ENCODE assay signal across 17 mouse cellular contexts in genomic region chr12:81965416-81965815, GRCm38 (mm10).
A peak's percentile ranks its signal among the peaks of the same experiment; 100 is the strongest.
DNase-seq lines count a peak whose midpoint lies in the region.
"Had no signal": no experiment of that assay in that cellular context is flagged by ENCODE, and none has a peak within 500 bp of the region (broad histone marks: within the 10 kb centered on the region; RNA-seq: fewer than 3 reads in every experiment).

No protein-coding gene starts in this region.

- no peaks in the 10 kb centered on the region for H3K79me2 ChIP-seq in macrophage (ENCODE audit: inconsistent target)

- WGBS in macrophage (ENCODE audit: missing documents): 95% methylated on average over 2 of the region's 2 CpGs

- H3K4me3 ChIP-seq in macrophage (ENCODE audit: inconsistent target): no peak overlapping the region
- H3K4me3 ChIP-seq: embryonic facial prominence, embryonic 13.5 days; forebrain, embryonic 12.5 days; gastrocnemius, adult 2 months; heart, embryonic 13.5 days; hindbrain, embryonic 15.5 days had no signal

- 0 out of 2 replicates have a peak overlapping the region, but pooled peaks have one; percentile 4 for H3K27ac ChIP-seq in macrophage
- H3K27ac ChIP-seq: embryonic facial prominence, embryonic 13.5 days; forebrain, embryonic 12.5 days; gastrocnemius, adult 2 months; heart, embryonic 13.5 days; hindbrain, embryonic 15.5 days had no signal

- H3K36me3 ChIP-seq in macrophage (ENCODE audit: inconsistent target): no peaks in the 10 kb centered on the region

- peak; percentile 29 for DNase-seq in 3134 (ENCODE audit: extremely low read depth, insufficient read length, low spot score)
- peak; percentile 32 for DNase-seq in A20 (ENCODE audit: low read depth, low spot score)
- DNase-seq in MEL-GATA-1-ER (ENCODE audit: extremely low read depth, low read depth): peak; percentile 2
- DNase-seq in right cerebral cortex, postnatal 4 days: no peak
- DNase-seq in heart, adult 8-10 months (ENCODE audit: low spot score): no peak
- DNase-seq in c-Kit-positive CD71-positive TER-119-positive erythroid progenitor cells, embryonic 14.5 days (ENCODE audit: low spot score): no peak
- DNase-seq: adrenal gland, postnatal 14 days; cerebellum, adult 8-10 months; cerebellum, postnatal 14 days; gastrocnemius, adult 2 months; gastrocnemius, postnatal 25 days; heart, postnatal 36 days had no signal

Comparison
In these comparisons a context has a peak if more than half of its experiments do, and no peak if none do; other contexts are left out.
1. DNase-seq: peak in 3134 (single experiment), A20 (single experiment) and MEL-GATA-1-ER (single experiment); none in right cerebral cortex, postnatal 4 days (single experiment), heart, adult 8-10 months (single experiment) and c-Kit-positive CD71-positive TER-119-positive erythroid progenitor cells, embryonic 14.5 days (single experiment).